Mouse (Mus musculus) brain, embryonic 14.5 days (tissue): Measurements from ENCODE around the gene D630023F18Rik.

ENCODE experiments used
- CTCF ChIP-seq: fragments of 200-500 bp; IDR thresholded peaks from 2 replicates; pipeline ENCODE4 v1.5.1; 2012; ENCODE audit warnings: inconsistent platforms, mild to moderate bottlenecking, moderate library complexity, borderline replicate concordance; ENCODE audit not compliant: insufficient read depth, insufficient read length; ENCODE audit errors: extremely low read depth
- POLR2A ChIP-seq: fragments of 200-500 bp; IDR thresholded peaks from 2 replicates; pipeline ENCODE4 v1.6.1; 2012; ENCODE audit warnings: mild to moderate bottlenecking, inconsistent platforms, borderline replicate concordance; ENCODE audit not compliant: poor library complexity, insufficient read depth, insufficient read length, severe bottlenecking; ENCODE audit errors: extremely low read depth

- TF ChIP-seq CTCF (no peak), POLR2A (no peak)
Measured at GRCm38 (mm10) chr1:65169947-65170346, 46.9 kb upstream of the D630023F18Rik start.
